Mouse (Mus musculus): ENCODE measurements around the gene Vmn2r25. TPM values are rescaled to one million over a fixed set of nuclear protein-coding genes. Genes with fewer than 3 reads are reported as not detected.
"Not testable (repeated sequence)": the region's sequence is repeated elsewhere in the genome, so short reads cannot be mapped to it uniquely, and the experiment has no call there.

The Vmn2r25 gene
- polyA plus RNA-seq (2015; fragmentation: Nextera tagmentation; extraction: Ambion mirVana): not detected in 2 replicates

- not testable (repeated sequence) for ATAC-seq (ENCODE audit: low FRiP score); H3K27ac ChIP-seq (replicated peaks); H3K9ac ChIP-seq (replicated peaks); H3K4me2 ChIP-seq; H3K36me3 ChIP-seq; H3K4me1 ChIP-seq; H3K4me3 ChIP-seq (replicated peaks); H3K27me3 ChIP-seq (replicated peaks); H3K9me3 ChIP-seq (replicated peaks)
- 79% methylated on average over 2 of the region's 2 CpGs for WGBS
Measured at GRCm38 (mm10) chr6:123853363-123853762, at the start of gene Vmn2r25. Gene Vmn2r25, minus strand, starts transcription at chr6:123853463.

DNA sequence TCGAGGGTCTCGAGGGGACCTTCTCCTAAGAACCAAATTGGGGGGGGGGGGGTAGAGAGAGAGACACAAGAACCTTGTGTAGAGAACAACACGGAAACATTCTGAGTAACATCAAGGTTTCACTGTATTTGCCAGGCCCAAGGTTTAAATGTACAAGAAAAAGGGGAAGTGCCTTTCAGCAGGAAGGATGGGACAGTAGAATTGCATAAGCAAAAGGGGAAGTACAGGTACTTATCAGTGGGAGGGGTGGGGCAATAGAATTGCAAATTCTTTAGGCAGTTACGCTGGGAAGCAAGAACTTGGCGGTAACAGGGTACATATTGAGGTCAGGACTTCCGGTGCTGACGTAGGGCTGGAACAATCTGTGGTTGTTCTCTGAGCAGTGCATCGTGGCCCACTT, 33.3 kb downstream of the Vmn2r25 start:
- Histone ChIP-seq H3K4me2 (no peak overlapping the region), H3K36me3 (no peaks in the 10 kb centered on the region), H3K4me3 (replicated peaks) (no peak overlapping the region), H3K4me1 (no peaks in the 10 kb centered on the region), H3K9ac (replicated peaks) (no peak overlapping the region), H3K9me3 (replicated peaks) (no peaks in the 10 kb centered on the region), H3K27me3 (replicated peaks) (no peaks in the 10 kb centered on the region), H3K27ac (replicated peaks) (no peak overlapping the region)
- 90% methylated on average over 8 of the region's 8 CpGs for WGBS
- no peak for ATAC-seq (ENCODE audit: low FRiP score)

GRCm38 (mm10) chr6:123810291-123810690, 43.0 kb downstream of the Vmn2r25 start:
- H3K27me3 ChIP-seq (replicated peaks); H3K36me3 ChIP-seq; H3K9me3 ChIP-seq (replicated peaks); H3K4me1 ChIP-seq; H3K4me2 ChIP-seq; H3K4me3 ChIP-seq (replicated peaks); H3K9ac ChIP-seq (replicated peaks); H3K27ac ChIP-seq (replicated peaks); ATAC-seq (ENCODE audit: low FRiP score): not testable (repeated sequence)

- 35% methylated on average over 9 of the region's 9 CpGs for WGBS
- no peak for ATAC-seq (ENCODE audit: low FRiP score)
- Histone ChIP-seq H3K27me3 (replicated peaks) (no peaks in the 10 kb centered on the region), H3K4me3 (replicated peaks) (no peak overlapping the region), H3K4me1 (no peaks in the 10 kb centered on the region), H3K27ac (replicated peaks) (no peak overlapping the region), H3K36me3 (no peaks in the 10 kb centered on the region), H3K9ac (replicated peaks) (no peak overlapping the region), H3K9me3 (replicated peaks) (no peaks in the 10 kb centered on the region), H3K4me2 (no peak overlapping the region)
Measured at GRCm38 (mm10) chr6:123793746-123794145, 59.5 kb downstream of the Vmn2r25 start.

- no peak overlapping the region for H3K4me3 ChIP-seq (replicated peaks)
- ATAC-seq (ENCODE audit: low FRiP score): no peak
- 74% methylated on average over 2 of the region's 2 CpGs for WGBS
- no peaks in the 10 kb centered on the region for H3K27me3 ChIP-seq (replicated peaks)
- no peaks in the 10 kb centered on the region for H3K9me3 ChIP-seq (replicated peaks)
- no peaks in the 10 kb centered on the region for H3K36me3 ChIP-seq
- H3K4me2 ChIP-seq: no peak overlapping the region
- H3K27ac ChIP-seq (replicated peaks): no peak overlapping the region
- H3K9ac ChIP-seq (replicated peaks): no peak overlapping the region
- H3K4me1 ChIP-seq: no peaks in the 10 kb centered on the region
Measured at GRCm38 (mm10) chr6:123784857-123785256, 68.4 kb downstream of the Vmn2r25 start.

DNA sequence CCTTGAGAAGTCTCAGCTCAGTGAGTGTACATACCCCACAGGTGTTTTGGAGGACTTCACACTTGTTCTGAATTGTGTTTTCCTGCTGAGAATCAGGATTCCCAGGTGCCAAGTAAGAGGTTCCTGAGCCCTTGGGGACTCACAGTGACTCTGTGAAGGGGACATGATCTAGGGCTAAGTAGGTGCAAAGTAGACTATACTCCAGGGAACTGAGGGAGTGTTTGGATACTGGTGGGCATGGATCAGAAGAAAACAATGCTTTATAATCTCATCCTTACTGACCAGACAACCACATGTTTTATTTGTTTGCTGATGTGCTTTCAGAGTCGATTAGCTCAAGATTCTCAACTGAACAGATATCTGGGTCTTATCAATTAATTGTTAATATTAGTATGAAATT, 74.7 kb downstream of the Vmn2r25 start, which contains the start of gene Vmn2r24:
Vmn2r24 (plus strand) TSS at position 301 of the 400 bp plus-strand sequence.
- Histone ChIP-seq H3K27ac (replicated peaks) (no peak within 1 kb of the TSS), H3K4me1 (no peaks in the 10 kb centered on the region), H3K9me3 (replicated peaks) (no peaks in the 10 kb centered on the region), H3K27me3 (replicated peaks) (no peaks in the 10 kb centered on the region), H3K36me3 (no peaks in the 10 kb centered on the region), H3K9ac (replicated peaks) (no peak within 1 kb of the TSS), H3K4me2 (no peak within 1 kb of the TSS), H3K4me3 (replicated peaks) (no peak within 1 kb of the TSS)
- 91% methylated on average over 1 of the region's 1 CpGs for WGBS
- no peak for ATAC-seq (ENCODE audit: low FRiP score)

Other genes starting within 250 kb of the Vmn2r25 start
- not detected in 2 replicates for gene Vmn2r22, start 202.7 kb downstream of the Vmn2r25 start, polyA plus RNA-seq (2015; fragmentation: Nextera tagmentation; extraction: Ambion mirVana)
- not detected in 2 replicates for gene Vmn2r23, start 150.8 kb downstream of the Vmn2r25 start, polyA plus RNA-seq (2015; fragmentation: Nextera tagmentation; extraction: Ambion mirVana)
- gene Vmn2r24, start 74.6 kb downstream of the Vmn2r25 start, polyA plus RNA-seq (2015; fragmentation: Nextera tagmentation; extraction: Ambion mirVana): not detected in 2 replicates
- not detected in 2 replicates for gene Vmn2r26, start 171.1 kb upstream of the Vmn2r25 start, polyA plus RNA-seq (2015; fragmentation: Nextera tagmentation; extraction: Ambion mirVana)

Measured in neural tube, embryonic 15.5 days (tissue).